ENCODE assay signal across 22 mouse cellular contexts in the genomic region with DNA sequence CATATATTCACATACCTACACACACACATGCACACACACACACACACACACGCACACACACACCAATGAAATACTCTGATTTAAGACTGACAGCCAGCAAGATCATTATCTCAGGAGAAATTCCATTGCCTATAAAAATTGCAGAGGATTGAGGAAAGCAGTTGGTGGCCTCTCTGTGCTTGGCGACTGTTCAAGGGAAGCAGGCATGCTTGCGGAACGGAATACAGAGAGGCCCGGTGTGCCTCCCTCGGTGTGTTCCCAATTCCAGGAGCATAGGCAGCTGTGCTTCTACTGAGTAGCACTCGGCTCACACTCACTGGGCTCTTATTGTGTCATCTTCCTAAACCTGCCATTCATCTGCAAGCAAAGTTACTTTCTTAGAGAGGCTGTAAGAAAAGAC.
DNase-seq lines count a peak whose midpoint lies in the region; ATAC-seq lines count a peak whose summit lies in the region.
"Had no signal": no experiment of that assay in that cellular context is flagged by ENCODE, and none has a peak within 500 bp of the region (broad histone marks: within the 10 kb centered on the region; RNA-seq: fewer than 3 reads in every experiment).

No protein-coding gene starts in this region.

- WGBS in embryonic facial prominence, embryonic 14.5 days: 31% methylated on average over 7 of the region's 7 CpGs
- WGBS in embryonic facial prominence, embryonic 10.5 days: 76% methylated on average over 7 of the region's 7 CpGs
- 50% methylated on average over 7 of the region's 7 CpGs for WGBS in kidney, embryonic 14.5 days
- 57% methylated on average over 7 of the region's 7 CpGs for WGBS in midbrain, embryonic 14.5 days
- 77% methylated on average over 7 of the region's 7 CpGs for WGBS in midbrain, embryonic 10.5 days

- H3K4me1 ChIP-seq in embryonic facial prominence, embryonic 14.5 days (ENCODE audit: control insufficient read depth, insufficient read depth, low read length): 0 out of 2 replicates have a peak, but pooled peaks cover 5% of the 10 kb centered on the region
- peaks cover 35% of the 10 kb centered on the region for H3K4me1 ChIP-seq in embryonic facial prominence, embryonic 10.5 days
- H3K4me1 ChIP-seq in kidney, embryonic 14.5 days (ENCODE audit: control insufficient read depth, insufficient read depth, low read length): 0 out of 2 replicates have a peak, but pooled peaks cover 3% of the 10 kb centered on the region
- no peaks in the 10 kb centered on the region for H3K4me1 ChIP-seq in midbrain, embryonic 14.5 days (ENCODE audit: control insufficient read depth, insufficient read depth, low read length)
- H3K4me1 ChIP-seq in midbrain, embryonic 10.5 days: 0 out of 2 replicates have a peak, but pooled peaks cover 6% of the 10 kb centered on the region
- H3K4me1 ChIP-seq: midbrain, embryonic 12.5 days had no signal

- no peaks in the 10 kb centered on the region for H3K9me3 ChIP-seq in embryonic facial prominence, embryonic 14.5 days (ENCODE audit: control insufficient read depth, low read length)
- H3K9me3 ChIP-seq in embryonic facial prominence, embryonic 10.5 days: no peaks in the 10 kb centered on the region
- no peaks in the 10 kb centered on the region for H3K9me3 ChIP-seq in kidney, embryonic 14.5 days (ENCODE audit: control insufficient read depth, low read length)
- H3K9me3 ChIP-seq in midbrain, embryonic 14.5 days (ENCODE audit: control insufficient read depth, low read length): no peaks in the 10 kb centered on the region
- no peaks in the 10 kb centered on the region for H3K9me3 ChIP-seq in midbrain, embryonic 10.5 days (replicated peaks)
- H3K9me3 ChIP-seq: forebrain, embryonic 12.5 days; heart, embryonic 13.5 days; limb, embryonic 15.5 days; midbrain, embryonic 12.5 days had no signal

- H3K36me3 ChIP-seq in embryonic facial prominence, embryonic 14.5 days (ENCODE audit: control insufficient read depth, insufficient read depth, low read length): no peaks in the 10 kb centered on the region
- H3K36me3 ChIP-seq in embryonic facial prominence, embryonic 10.5 days (replicated peaks): no peaks in the 10 kb centered on the region
- no peaks in the 10 kb centered on the region for H3K36me3 ChIP-seq in kidney, embryonic 14.5 days (ENCODE audit: control insufficient read depth, insufficient read depth, low read length)
- no peaks in the 10 kb centered on the region for H3K36me3 ChIP-seq in midbrain, embryonic 14.5 days (ENCODE audit: control insufficient read depth, insufficient read depth, low read length)
- no peaks in the 10 kb centered on the region for H3K36me3 ChIP-seq in midbrain, embryonic 10.5 days
- H3K36me3 ChIP-seq: forebrain, embryonic 12.5 days; G1E; heart, embryonic 13.5 days; limb, embryonic 15.5 days; midbrain, embryonic 12.5 days had no signal

- no peaks in the 10 kb centered on the region for H3K27me3 ChIP-seq in embryonic facial prominence, embryonic 14.5 days (replicated peaks; ENCODE audit: control insufficient read depth, insufficient read depth, low read length)
- peaks cover 13% of the 10 kb centered on the region for H3K27me3 ChIP-seq in embryonic facial prominence, embryonic 10.5 days (replicated peaks; ENCODE audit: low read depth, poor library complexity, severe bottlenecking)
- no peaks in the 10 kb centered on the region for H3K27me3 ChIP-seq in kidney, embryonic 14.5 days (ENCODE audit: control insufficient read depth, insufficient read depth, low read length)
- H3K27me3 ChIP-seq in midbrain, embryonic 14.5 days (ENCODE audit: control insufficient read depth, insufficient read depth, low read length): no peaks in the 10 kb centered on the region
- no peaks in the 10 kb centered on the region for H3K27me3 ChIP-seq in midbrain, embryonic 10.5 days (ENCODE audit: low read depth, poor library complexity, severe bottlenecking)
- H3K27me3 ChIP-seq: heart, embryonic 13.5 days; midbrain, embryonic 12.5 days had no signal

- no peak overlapping the region for H3K9ac ChIP-seq in embryonic facial prominence, embryonic 14.5 days (ENCODE audit: low read depth, low read length)
- H3K9ac ChIP-seq in kidney, embryonic 14.5 days (ENCODE audit: low read depth, low read length): no peak overlapping the region
- no peak overlapping the region for H3K9ac ChIP-seq in midbrain, embryonic 14.5 days (replicated peaks; ENCODE audit: low read length)
- H3K9ac ChIP-seq: forebrain, embryonic 12.5 days; heart, embryonic 13.5 days; limb, embryonic 15.5 days; liver, postnatal 0 days; midbrain, embryonic 12.5 days had no signal

- H3K4me2 ChIP-seq in embryonic facial prominence, embryonic 14.5 days (ENCODE audit: low read depth, low read length): no peak overlapping the region
- H3K4me2 ChIP-seq in kidney, embryonic 14.5 days (replicated peaks; ENCODE audit: low read depth, low read length): no peak overlapping the region
- H3K4me2 ChIP-seq in midbrain, embryonic 14.5 days (ENCODE audit: low read length): no peak overlapping the region
- H3K4me2 ChIP-seq: forebrain, embryonic 12.5 days; heart, embryonic 13.5 days; limb, embryonic 15.5 days; midbrain, embryonic 12.5 days had no signal

- no peak overlapping the region for H3K27ac ChIP-seq in embryonic facial prominence, embryonic 14.5 days (replicated peaks; ENCODE audit: low read depth, low read length)
- no peak overlapping the region for H3K27ac ChIP-seq in embryonic facial prominence, embryonic 10.5 days (replicated peaks)
- no peak overlapping the region for H3K27ac ChIP-seq in kidney, embryonic 14.5 days (ENCODE audit: low read depth, low read length)
- H3K27ac ChIP-seq in midbrain, embryonic 14.5 days (replicated peaks; ENCODE audit: low read depth, low read length): no peak overlapping the region
- H3K27ac ChIP-seq in midbrain, embryonic 10.5 days (replicated peaks): no peak overlapping the region
- H3K27ac ChIP-seq: forebrain, embryonic 12.5 days; heart, embryonic 13.5 days; kidney, postnatal 0 days; limb, embryonic 15.5 days; midbrain, embryonic 12.5 days had no signal

- DNase-seq in embryonic facial prominence, embryonic 14.5 days (ENCODE audit: low spot score): peak; percentile 61
- DNase-seq in embryonic facial prominence, embryonic 10.5 days (ENCODE audit: low spot score): no peak
- peak; percentile 24 for DNase-seq in kidney, postnatal 10 days
- DNase-seq in midbrain, embryonic 14.5 days: peak; percentile 40
- DNase-seq in midbrain, embryonic 10.5 days (ENCODE audit: low spot score): no peak
- peak; percentile 30 to 37 for DNase-seq in layer of hippocampus, postnatal 10 days (ENCODE audit: low spot score in 2 of 2)
- DNase-seq: cerebellum, adult 11 months; cerebellum, postnatal 14 days; embryo, embryonic 11 days; heart, postnatal 36 days; liver, postnatal 0 days; thymus, postnatal 25 days had no signal

- ATAC-seq in embryonic facial prominence, embryonic 14.5 days (ENCODE audit: low read depth): no peak
- ATAC-seq in kidney, embryonic 14.5 days (ENCODE audit: low FRiP score, low TSS enrichment): no peak
- ATAC-seq in midbrain, embryonic 14.5 days (ENCODE audit: low FRiP score, low TSS enrichment): no peak
- ATAC-seq in megakaryocyte progenitor cell, adult 5-6 weeks (replicated peaks; ENCODE audit: poor library complexity): no peak
- ATAC-seq: CD4-positive, CD25-positive, alpha-beta regulatory T cell, adult 4 months; liver, postnatal 0 days had no signal

- H3K4me3 ChIP-seq in embryonic facial prominence, embryonic 14.5 days (ENCODE audit: low read depth, low read length): no peak overlapping the region
- H3K4me3 ChIP-seq in embryonic facial prominence, embryonic 10.5 days: no peak overlapping the region
- no peak overlapping the region for H3K4me3 ChIP-seq in kidney, embryonic 14.5 days (ENCODE audit: low read length)
- no peak overlapping the region for H3K4me3 ChIP-seq in midbrain, embryonic 14.5 days (replicated peaks; ENCODE audit: low read depth, low read length)
- H3K4me3 ChIP-seq in midbrain, embryonic 10.5 days: no peak overlapping the region
- H3K4me3 ChIP-seq: forebrain, embryonic 12.5 days; heart, embryonic 13.5 days; limb, embryonic 15.5 days; midbrain, embryonic 12.5 days; myocyte had no signal

Comparison
In these comparisons a context has a peak if more than half of its experiments do, and no peak if none do; other contexts are left out.
1. DNase-seq: peak in embryonic facial prominence, embryonic 14.5 days (single experiment), kidney, postnatal 10 days (single experiment), midbrain, embryonic 14.5 days (single experiment) and layer of hippocampus, postnatal 10 days (2 of 2); none in embryonic facial prominence, embryonic 10.5 days (single experiment) and midbrain, embryonic 10.5 days (single experiment).